Mouse (Mus musculus) MEL (cell line): ENCODE measurements at regions not wholly inside any gene's neighbourhood (a gene's known extent, or its start where the extent isn't known, plus 50 kb on each side); places are given as distances from the start of the nearest gene placed in this dataset.

Source experiments
- CTCF ChIP-seq, 3 experiments: IDR thresholded peaks in 2 of 3; conservative IDR thresholded peaks in 1 of 3; 2 replicates each; pipeline ENCODE4 v1.5.1; 2011 to 2012; ENCODE audit warnings: low read length in 3 of 3, low read depth in 2 of 3, mild to moderate bottlenecking in 2 of 3, improper control_type of control experiment in 1 of 3, inconsistent platforms in 1 of 3, mixed read lengths in 1 of 3, moderate library complexity in 1 of 3; ENCODE audit not compliant: control insufficient read depth in 1 of 3, insufficient read depth in 1 of 3, poor library complexity in 1 of 3, severe bottlenecking in 1 of 3
- E2F4 ChIP-seq: IDR thresholded peaks from 2 replicates; pipeline ENCODE4 v1.6.1; 2011; ENCODE audit warnings: low read depth, low read length, improper control_type of control experiment, borderline replicate concordance
- EP300 ChIP-seq, 2 experiments: IDR thresholded peaks; 2 replicates each; pipeline ENCODE4 v1.6.1; 2011; ENCODE audit warnings: improper control_type of control experiment in 2 of 2, low read length in 2 of 2, low read depth in 1 of 2, mild to moderate bottlenecking in 1 of 2
- POLR2A ChIP-seq, 2 experiments: IDR thresholded peaks; 2 replicates each; pipeline ENCODE4 v1.6.1; 2011 to 2012; ENCODE audit warnings: low read length in 2 of 2, mild to moderate bottlenecking in 2 of 2, control low read depth in 1 of 2, improper control_type of control experiment in 1 of 2, low read depth in 1 of 2, moderate library complexity in 1 of 2; ENCODE audit not compliant: control insufficient read depth in 1 of 2, insufficient read depth in 1 of 2, poor library complexity in 1 of 2
- POLR2AphosphoS5 ChIP-seq: IDR thresholded peaks from 2 replicates; pipeline ENCODE4 v1.6.1; 2012; ENCODE audit warnings: low read depth, borderline replicate concordance, mild to moderate bottlenecking, inconsistent platforms, low read length, moderate library complexity, mixed read lengths
- TCF12 ChIP-seq: IDR thresholded peaks from 2 replicates; pipeline ENCODE4 v1.6.1; 2014; ENCODE audit warnings: low read depth, mild to moderate bottlenecking, inconsistent platforms, low read length, improper control_type of control experiment, moderate library complexity
- USF1 ChIP-seq: IDR thresholded peaks from 2 replicates; pipeline ENCODE4 v1.6.1; 2014; ENCODE audit warnings: low read depth, mild to moderate bottlenecking, inconsistent platforms, low read length, improper control_type of control experiment, moderate library complexity
- ZC3H11A ChIP-seq: IDR thresholded peaks from 2 replicates; pipeline ENCODE4 v1.6.1; 2012; ENCODE audit warnings: low read depth, mild to moderate bottlenecking, inconsistent platforms, low read length, improper control_type of control experiment

DNA sequence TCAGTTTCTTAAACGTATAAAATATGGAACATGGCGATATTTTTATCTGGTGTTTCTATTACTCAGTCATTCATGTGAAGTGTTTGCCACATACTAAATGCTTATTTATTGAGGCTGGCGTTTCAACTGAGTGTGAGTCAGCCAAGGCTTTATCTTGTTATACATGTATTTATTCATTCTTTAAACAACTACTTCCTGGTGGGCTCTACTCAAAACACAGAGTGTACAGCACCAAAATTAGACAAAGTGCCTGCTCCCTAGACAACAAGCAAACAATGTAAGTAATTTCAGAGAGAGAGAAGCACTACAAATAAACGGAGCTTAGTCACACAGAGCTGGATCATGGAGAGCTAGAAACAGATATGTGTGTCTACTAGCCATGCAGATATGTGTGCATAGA, 159.5 kb downstream of the Car8 start:
- TF ChIP-seq TCF12: no peak
- no peak for TF ChIP-seq POLR2AphosphoS5
- TF ChIP-seq E2F4: no peak
- TF ChIP-seq POLR2A (IDR thresholded peaks at IDR 0.05; ENCODE audit: control insufficient read depth in 1 of 2, insufficient read depth in 1 of 2, low read depth in 1 of 2, low read length in 2 of 2, poor library complexity in 1 of 2): no peak
- no peak for TF ChIP-seq EP300 (IDR thresholded peaks at IDR 0.05; ENCODE audit: low read depth in 1 of 2, low read length in 2 of 2)
- TF ChIP-seq USF1: no peak
- no peak for TF ChIP-seq CTCF (IDR thresholded peaks at IDR 0.05 in 2 of 3, conservative IDR thresholded peaks at IDR 0.05 in 1 of 3; ENCODE audit: control insufficient read depth in 1 of 3, insufficient read depth in 1 of 3, low read depth in 2 of 3, low read length in 3 of 3, poor library complexity in 1 of 3, severe bottlenecking in 1 of 3)
- no peak for TF ChIP-seq ZC3H11A
